Mouse (Mus musculus) CH12.LX (cell line): ENCODE results near the gene Yif1b. TPM values are rescaled to one million over a fixed set of nuclear protein-coding genes. Genes with fewer than 3 reads are reported as not detected.
"Not testable (repeated sequence)": the region's sequence is repeated elsewhere in the genome, so short reads cannot be mapped to it uniquely, and the experiment has no call there.

Source experiments
- DNase-seq: peaks from one replicate; pipeline ENCODE4 v3.0.0-alpha.2; 2013; ENCODE audit errors: extremely low read depth
- H3K27ac ChIP-seq: 2 replicates; pipeline ENCODE4 v1.5.1; 2012; ENCODE audit warnings: low read depth, mild to moderate bottlenecking, control low read depth, moderate library complexity; ENCODE audit not compliant: insufficient read depth
- H3K27me3 ChIP-seq: replicated peaks from 2 replicates; pipeline ENCODE3; 2012; ENCODE audit warnings: inconsistent platforms
- H3K36me3 ChIP-seq, 2 experiments: replicated peaks in 1 of 2; 2 replicates each; pipeline versions ENCODE3 to v1.6.1; 2012; ENCODE audit warnings: inconsistent platforms in 1 of 2, low read length in 1 of 2, mild to moderate bottlenecking in 1 of 2, mixed read lengths in 1 of 2, moderate library complexity in 1 of 2; ENCODE audit not compliant: control insufficient read depth in 1 of 2, insufficient read depth in 1 of 2
- H3K4me1 ChIP-seq, 2 experiments: 2 replicates each; pipeline ENCODE4 v1.6.1; 2012; ENCODE audit warnings: inconsistent platforms in 1 of 2, moderate library complexity in 1 of 2; ENCODE audit not compliant: insufficient read depth in 2 of 2, control insufficient read depth in 1 of 2
- H3K4me2 ChIP-seq: 2 replicates; pipeline ENCODE4 v1.6.1; 2012; ENCODE audit warnings: low read depth, mild to moderate bottlenecking, control low read depth; ENCODE audit not compliant: poor library complexity, insufficient read depth, severe bottlenecking
- H3K4me3 ChIP-seq, 3 experiments: fragments of 150-350 bp in 1 of 3; sonication (generic) in 1 of 3; replicated peaks in 1 of 3; 2 replicates each; pipeline versions ENCODE3 to v1.5.1; 2011 to 2012; ENCODE audit warnings: low read depth in 2 of 3, low read length in 2 of 3, mild to moderate bottlenecking in 2 of 3, moderate library complexity in 2 of 3, control low read depth in 1 of 3, improper control_type of control experiment in 1 of 3, inconsistent platforms in 1 of 3, mixed read lengths in 1 of 3; ENCODE audit not compliant: poor library complexity in 1 of 3
- H3K79me2 ChIP-seq: replicated peaks from 2 replicates; pipeline ENCODE4 v1.6.1; 2012; ENCODE audit warnings: mild to moderate bottlenecking, moderate library complexity; ENCODE audit not compliant: control insufficient read depth, poor library complexity, insufficient read depth, severe bottlenecking; ENCODE audit errors: extremely low read depth
- H3K9ac ChIP-seq: 2 replicates; pipeline ENCODE4 v1.6.1; 2012; ENCODE audit warnings: low read depth, mild to moderate bottlenecking, control low read depth, moderate library complexity; ENCODE audit not compliant: insufficient read depth
- H3K9me3 ChIP-seq: replicated peaks from 2 replicates; pipeline ENCODE3; 2012; ENCODE audit warnings: low read length, inconsistent platforms, mixed read lengths
- CHD2 ChIP-seq: IDR thresholded peaks from 2 replicates; pipeline ENCODE4 v1.6.1; 2011; ENCODE audit warnings: low read length, improper control_type of control experiment
- CTCF ChIP-seq, 2 experiments: IDR thresholded peaks in 1 of 2; conservative IDR thresholded peaks in 1 of 2; 2 replicates each; pipeline ENCODE4 v1.5.1; 2011 to 2012; ENCODE audit warnings: low read depth in 2 of 2, low read length in 2 of 2, improper control_type of control experiment in 1 of 2, inconsistent platforms in 1 of 2, mild to moderate bottlenecking in 1 of 2, moderate library complexity in 1 of 2
- ELF1 ChIP-seq: IDR thresholded peaks from 2 replicates; pipeline ENCODE4 v1.6.1; 2014; ENCODE audit warnings: low read depth, mild to moderate bottlenecking, inconsistent platforms, low read length, improper control_type of control experiment
- EP300 ChIP-seq: IDR thresholded peaks from 2 replicates; pipeline ENCODE4 v1.6.1; 2011; ENCODE audit warnings: low read length, improper control_type of control experiment
- ETS1 ChIP-seq: conservative IDR thresholded peaks from 2 replicates; pipeline ENCODE4 v1.6.1; 2012; ENCODE audit warnings: low read depth, mild to moderate bottlenecking, inconsistent platforms, low read length, improper control_type of control experiment, moderate library complexity
- GABPA ChIP-seq: IDR thresholded peaks from 2 replicates; pipeline ENCODE4 v1.6.1; 2012; ENCODE audit warnings: low read depth, low read length, improper control_type of control experiment, inconsistent platforms; ENCODE audit not compliant: insufficient replicate concordance
- HCFC1 ChIP-seq: IDR thresholded peaks from 2 replicates; pipeline ENCODE4 v1.6.1; 2012; ENCODE audit warnings: low read depth, mild to moderate bottlenecking, inconsistent platforms, low read length, improper control_type of control experiment
- JUN ChIP-seq: IDR thresholded peaks from 2 replicates; pipeline ENCODE4 v1.6.1; 2011; ENCODE audit warnings: low read depth, mild to moderate bottlenecking, low read length, improper control_type of control experiment, moderate library complexity; ENCODE audit not compliant: insufficient read depth
- JUND ChIP-seq: conservative IDR thresholded peaks from 2 replicates; pipeline ENCODE4 v1.6.1; 2011; ENCODE audit warnings: low read depth, low read length, improper control_type of control experiment
- KAT2A ChIP-seq: IDR thresholded peaks from 2 replicates; pipeline ENCODE4 v1.6.1; 2012; ENCODE audit warnings: low read length, improper control_type of control experiment, inconsistent platforms; ENCODE audit not compliant: insufficient replicate concordance
- MAFK ChIP-seq: IDR thresholded peaks from 2 replicates; pipeline ENCODE4 v1.6.1; 2011; ENCODE audit warnings: low read length, improper control_type of control experiment; ENCODE audit not compliant: insufficient replicate concordance
- MAX ChIP-seq: IDR thresholded peaks from 2 replicates; pipeline ENCODE4 v1.6.1; 2011; ENCODE audit warnings: low read length, improper control_type of control experiment
- MEF2A ChIP-seq: IDR thresholded peaks from 2 replicates; pipeline ENCODE4 v1.6.1; 2014; ENCODE audit warnings: low read depth, mild to moderate bottlenecking, inconsistent platforms, low read length, improper control_type of control experiment, borderline replicate concordance
- NRF1 ChIP-seq: IDR thresholded peaks from 2 replicates; pipeline ENCODE4 v1.6.1; 2014; ENCODE audit warnings: low read depth, mild to moderate bottlenecking, inconsistent platforms, low read length, improper control_type of control experiment, moderate library complexity
- RAD21 ChIP-seq: IDR thresholded peaks from 2 replicates; pipeline ENCODE4 v1.6.1; 2011; ENCODE audit warnings: low read depth, mild to moderate bottlenecking, low read length, improper control_type of control experiment, moderate library complexity
- SIN3A ChIP-seq: IDR thresholded peaks from 2 replicates; pipeline ENCODE4 v1.6.1; 2012; ENCODE audit warnings: low read length, improper control_type of control experiment, inconsistent platforms
- SMC3 ChIP-seq: IDR thresholded peaks from 2 replicates; pipeline ENCODE4 v1.6.1; 2011; ENCODE audit warnings: low read depth, low read length, improper control_type of control experiment
- TCF12 ChIP-seq: IDR thresholded peaks from 2 replicates; pipeline ENCODE4 v1.6.1; 2014; ENCODE audit warnings: low read depth, mild to moderate bottlenecking, inconsistent platforms, low read length, improper control_type of control experiment
- USF2 ChIP-seq: conservative IDR thresholded peaks from 2 replicates; pipeline ENCODE4 v1.6.1; 2011; ENCODE audit warnings: low read depth, low read length, improper control_type of control experiment
- ZKSCAN1 ChIP-seq: IDR thresholded peaks from 2 replicates; pipeline ENCODE4 v1.6.1; 2012; ENCODE audit warnings: low read depth, inconsistent platforms, low read length, improper control_type of control experiment, borderline replicate concordance
- ZMIZ1 ChIP-seq: IDR thresholded peaks from 2 replicates; pipeline ENCODE4 v1.6.1; 2012; ENCODE audit warnings: low read depth, mild to moderate bottlenecking, inconsistent platforms, low read length, improper control_type of control experiment
- dilution Hi-C: fragments of 300-500 bp; cut with MboI; formaldehyde crosslinking; loops from 2 replicates; pipeline ENCODE4 v1.14.3; 2020; ENCODE audit warnings: low sequenced_read_pairs; ENCODE audit not compliant: extremely low pct_unique_long_range_greater_than_20kb, extremely low pct_ligation_motif_present
- in situ Hi-C: fragments of 300-500 bp; cut with MboI; formaldehyde crosslinking; loops from 3 replicates; pipeline ENCODE4 v1.14.3; 2019; ENCODE audit warnings: low sequenced_read_pairs, low pct_ligation_motif_present, low pct_unique_long_range_greater_than_20kb, mixed read lengths
- polyA plus RNA-seq: library from polyadenylated mRNA; unstranded; fragments of >175 nt; gene quantifications from 2 replicates; pipeline ENCODE4 v1.2.1, GENCODE M21; 2012; ENCODE audit warnings: low read depth; ENCODE audit not compliant: insufficient read length
- total RNA-seq, 2 experiments: library from RNA; depleted of rRNA; stranded (reverse); fragments of 300-350 nt in 1 of 2; fragments of >200 nt in 1 of 2; gene quantifications; 2 replicates each; pipeline ENCODE4 v1.2.3; 2012 to 2014

The Yif1b gene
- total and polyA plus RNA-seq, 3 experiments = 63.0 to 99.4 (median 69.4) TPM

GRCm38 (mm10) chr7:29234661-29235060 is 3.5 kb upstream of the Yif1b start:
- in situ Hi-C loops = no loop called here

GRCm38 (mm10) chr7:29236593-29236992 is 1.5 kb upstream of the Yif1b start:
- Histone ChIP-seq H3K9ac (no peak overlapping the region), H3K27ac (no peak overlapping the region), H3K36me3 (peaks cover 0 to 10% of the 10 kb centered on the region in 2 experiments), H3K4me3 (no peak overlapping the region), H3K9me3 (no peaks in the 10 kb centered on the region), H3K4me1 (peaks cover 5 to 19% of the 10 kb centered on the region in 2 experiments), H3K79me2 (no peaks in the 10 kb centered on the region; the same call in 1 of the 2 replicates), H3K4me2 (no peak overlapping the region), H3K27me3 (no peaks in the 10 kb centered on the region)
- DNase-seq = no peak
- TF ChIP-seq TCF12 (no peak), SIN3A (no peak), MAX (no peak), ETS1 (no peak), CHD2 (no peak), JUND (no peak), MAFK (no peak), ELF1 (no peak), EP300 (no peak), KAT2A (no peak), GABPA (no peak), USF2 (no peak), NRF1 (no peak), ZMIZ1 (no peak), ZKSCAN1 (no peak), JUN (no peak)
- dilution Hi-C loops = no loop called here
- in situ Hi-C loops = no loop called here

More at GRCm38 (mm10) chr7:29234661-29235060, 3.5 kb upstream of the Yif1b start:
- Histone ChIP-seq H3K4me1 (peaks cover 6 to 17% of the 10 kb centered on the region in 2 experiments), H3K27me3 (no peaks in the 10 kb centered on the region), H3K4me2 (no peak overlapping the region), H3K79me2 (no peaks in the 10 kb centered on the region), H3K36me3 (no peaks in the 10 kb centered on the region), H3K27ac (no peak overlapping the region), H3K4me3 (no peak overlapping the region), H3K9ac (no peak overlapping the region), H3K9me3 (no peaks in the 10 kb centered on the region)
- TF ChIP-seq SMC3 (peak; percentile 9; the same call in 1 of the 2 replicates), CHD2 (no peak), MEF2A (no peak), RAD21 (peak; percentile 15), CTCF (conservative IDR thresholded peaks at IDR 0.05 in 1 of 2, IDR thresholded peaks at IDR 0.05 in 1 of 2; ENCODE audit: low read depth in 2 of 2, low read length in 2 of 2) (peak; percentile 43 to 52; a peak in 3 of 4 replicates), MAX (no peak), HCFC1 (no peak)
- dilution Hi-C loops = no loop called here
- no peak for DNase-seq

- H3K27ac ChIP-seq = peak overlapping the region; percentile 71
- H3K9me3 ChIP-seq, DNase-seq, H3K79me2 ChIP-seq, H3K27me3 ChIP-seq, in situ Hi-C loops, dilution Hi-C loops: not testable (repeated sequence)
- peaks cover 0 to 15% of the 10 kb centered on the region in 2 experiments for H3K36me3 ChIP-seq
- peak overlapping the region; percentile 73 for H3K4me2 ChIP-seq
- peaks cover 5 to 19% of the 10 kb centered on the region in 2 experiments for H3K4me1 ChIP-seq
- peak overlapping the region; percentile 26 to 72 (median 45) for H3K4me3 ChIP-seq
- peak overlapping the region; percentile 51 for H3K9ac ChIP-seq
Observed at GRCm38 (mm10) chr7:29237596-29237995, 533 bp upstream of the Yif1b start.
